In the genomic region with DNA sequence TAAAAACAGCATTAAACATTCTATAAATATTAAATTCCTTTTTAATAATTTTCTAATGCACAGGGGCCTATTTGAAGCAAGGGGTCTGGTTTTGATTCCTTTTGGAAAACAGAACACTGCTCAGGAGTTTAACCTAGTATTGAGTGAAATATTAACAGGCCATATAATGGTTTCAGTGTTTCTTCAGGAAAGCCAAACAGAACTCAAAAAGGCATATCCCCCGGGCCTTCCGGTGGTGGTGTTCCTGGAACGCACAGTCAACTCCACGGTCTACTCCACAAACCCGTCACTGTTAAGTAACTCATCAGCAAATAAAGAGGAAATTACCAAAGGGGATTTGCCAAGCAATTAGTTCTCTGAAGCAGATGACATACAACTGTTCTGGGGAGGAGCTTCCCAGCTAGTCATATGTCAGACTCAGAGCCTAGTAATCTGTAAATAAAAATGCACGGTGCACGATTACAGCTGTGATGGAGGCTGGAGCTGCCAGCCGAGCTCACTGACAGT, we compare ENCODE assay signal across 9 mouse cellular contexts. TPM values are rescaled to one million over a fixed set of nuclear protein-coding genes. Genes with fewer than 3 reads are reported as not detected.
DNase-seq lines count a peak whose midpoint lies in the region; ATAC-seq and TF ChIP-seq lines count a peak whose summit lies in the region.
"Had no signal": no experiment of that assay in that cellular context is flagged by ENCODE, and none has a peak within 500 bp of the region (broad histone marks: within the 10 kb centered on the region; RNA-seq: fewer than 3 reads in every experiment).

No protein-coding gene starts in this region.

- no peak for TF ChIP-seq CTCF in brain, embryonic 14.5 days (IDR thresholded peaks at IDR 0.05; ENCODE audit: borderline replicate concordance, extremely low read depth, insufficient read depth, insufficient read length)

- peak; percentile 46 to 52 for DNase-seq in kidney, adult 8-10 months
- no peak for DNase-seq in kidney, adult 18-20 months
- peak; percentile 32 for DNase-seq in 416B (ENCODE audit: low read depth)
- DNase-seq in brain, embryonic 14.5 days (ENCODE audit: low read depth), result peak; percentile 71
- DNase-seq in kidney, postnatal 4 days, result peak; percentile 43 to 60
- no peak for DNase-seq in adrenal gland, postnatal 10 days
- DNase-seq in thymus, postnatal 36 days, result no peak
- DNase-seq: thymus, postnatal 4 days had no signal

- no peak for TF ChIP-seq POLR2A in brain, embryonic 14.5 days (IDR thresholded peaks at IDR 0.05; ENCODE audit: borderline replicate concordance, extremely low read depth, insufficient read depth, insufficient read length, poor library complexity, severe bottlenecking)

- no peak for ATAC-seq in erythroblast, adult 5-6 weeks (replicated peaks; ENCODE audit: low FRiP score, poor library complexity, severe bottlenecking)

RNA-seq across cellular contexts. Expression of gene Atxn1, which starts 14.4 kb away (rescaled TPM):
- polyA plus RNA-seq in brain, embryonic 14.5 days (2012; rRNA removed), result 9.2 and 11.0 TPM in 2 replicates
- total RNA-seq in erythroblast, adult 5-6 weeks (2015; ENCODE audit: low replicate concordance), result under 0.01 and 2.9 TPM in 2 replicates
- total RNA-seq in erythroblast, adult 5-6 weeks (2017; ENCODE audit: low replicate concordance), result 2.2 and 2.4 TPM in 2 replicates
- total RNA-seq in adrenal gland, postnatal 10 days (2021), result 10 to 100 TPM; 25.2 to 41.2 TPM

Comparison
In these comparisons a context has a peak if more than half of its experiments do, and no peak if none do; other contexts are left out.
1. DNase-seq: peak in kidney, adult 8-10 months (2 of 2), 416B (single experiment), brain, embryonic 14.5 days (single experiment) and kidney, postnatal 4 days (2 of 2); none in kidney, adult 18-20 months (single experiment), adrenal gland, postnatal 10 days (single experiment) and thymus, postnatal 36 days (0 of 2).
2. RNA of gene Atxn1, which starts 14.4 kb away (total RNA-seq): 25.2 to 41.2 TPM in adrenal gland, postnatal 10 days; under 0.01 to 2.9 TPM in erythroblast, adult 5-6 weeks; every median in the first group is over 4 times any median in the second.